Mouse (Mus musculus) frontal cortex, adult 2 months (tissue): ENCODE results near the gene Mark3. TPM values are rescaled to one million over a fixed set of nuclear protein-coding genes. Genes with fewer than 3 reads are reported as not detected.
"Not testable (repeated sequence)": the region's sequence is repeated elsewhere in the genome, so short reads cannot be mapped to it uniquely, and the experiment has no call there.

Experiments
- DNase-seq, 2 experiments: peaks; one replicate each; pipeline ENCODE4 v3.0.0; 2022; ENCODE audit warnings: low spot score in 1 of 2; ENCODE audit errors: extremely low spot score in 1 of 2
- polyA plus RNA-seq: library from polyadenylated mRNA; depleted of rRNA; stranded (reverse); fragments of >200 nt; gene quantifications from 2 replicates; pipeline ENCODE4 v1.2.3, GENCODE M21; 2012

Mark3 gene
- polyA plus RNA-seq, 1 experiment: 81.9 TPM

GRCm38 (mm10) chr12:111614475-111615141 is 40.3 kb downstream of the Mark3 start:
- no peak for DNase-seq

- DNase-seq: no peak
Measured at GRCm38 (mm10) chr12:111618266-111618665, 43.9 kb downstream of the Mark3 start.

GRCm38 (mm10) chr12:111648061-111648645 is 73.8 kb downstream of the Mark3 start:
- peak in 1 of 2 experiments; percentile 82 for DNase-seq

- peak in 1 of 2 experiments; percentile 44 for DNase-seq
Measured at GRCm38 (mm10) chr12:111652953-111653352, 78.6 kb downstream of the Mark3 start.

GRCm38 (mm10) chr12:111653434-111653833 is 79.1 kb downstream of the Mark3 start:
- peak in 1 of 2 experiments; percentile 90 for DNase-seq

- no peak for DNase-seq
Measured at GRCm38 (mm10) chr12:111655695-111656094, 81.4 kb downstream of the Mark3 start.

- DNase-seq: no peak
Measured at GRCm38 (mm10) chr12:111659331-111659730, 85.0 kb downstream of the Mark3 start.

GRCm38 (mm10) chr12:111660628-111661027 is 86.3 kb downstream of the Mark3 start:
- no peak for DNase-seq

- not testable (repeated sequence) for DNase-seq
Measured at GRCm38 (mm10) chr12:111661554-111661953, 87.2 kb downstream of the Mark3 start.

GRCm38 (mm10) chr12:111663228-111664143 is 89.2 kb downstream of the Mark3 start:
- DNase-seq: peak in 1 of 2 experiments; percentile 39

GRCm38 (mm10) chr12:111664144-111664634 is 89.9 kb downstream of the Mark3 start:
- DNase-seq: no peak

- DNase-seq: no peak
Measured at GRCm38 (mm10) chr12:111665041-111665880, 90.9 kb downstream of the Mark3 start.

GRCm38 (mm10) chr12:111666380-111666779 is 92.1 kb downstream of the Mark3 start:
- DNase-seq: peak; percentile 83 to 85

- DNase-seq: no peak
Measured at GRCm38 (mm10) chr12:111667421-111667820, 93.1 kb downstream of the Mark3 start.

- peak; percentile 93 to 99 for DNase-seq
Measured at GRCm38 (mm10) chr12:111668457-111668912, 94.2 kb downstream of the Mark3 start.

- peak in 1 of 2 experiments; percentile 57 for DNase-seq
Measured at GRCm38 (mm10) chr12:111669000-111669788, 94.9 kb downstream of the Mark3 start.

- no peak for DNase-seq
Measured at GRCm38 (mm10) chr12:111669961-111670360, 95.6 kb downstream of the Mark3 start.

GRCm38 (mm10) chr12:111670371-111670971 is 96.1 kb downstream of the Mark3 start:
- DNase-seq: peak in 1 of 2 experiments; percentile 84

GRCm38 (mm10) chr12:111670976-111671375 is 96.7 kb downstream of the Mark3 start:
- no peak for DNase-seq
